Comparison of ENCODE assay signal across 10 mouse cellular contexts in genomic region chr13:73536824-73537223, GRCm38 (mm10). TPM values are rescaled to one million over a fixed set of nuclear protein-coding genes. Genes with fewer than 3 reads are reported as not detected.
A peak's percentile ranks its signal among the peaks of the same experiment; 100 is the strongest.
DNase-seq lines count a peak whose midpoint lies in the region; ATAC-seq and TF ChIP-seq lines count a peak whose summit lies in the region.
"Had no signal": no experiment of that assay in that cellular context is flagged by ENCODE, and none has a peak within 500 bp of the region (broad histone marks: within the 10 kb centered on the region; RNA-seq: fewer than 3 reads in every experiment).

No protein-coding gene starts in this region.

- H3K4me1 ChIP-seq in kidney, adult 2 months (ENCODE audit: control insufficient read depth, insufficient read depth, low read length), result no peaks in the 10 kb centered on the region
- no peaks in the 10 kb centered on the region for H3K4me1 ChIP-seq in cortical plate, adult 2 months (ENCODE audit: control insufficient read depth, insufficient read depth, low read length)
- H3K4me1 ChIP-seq in hindbrain, postnatal 0 days (ENCODE audit: insufficient read depth, low read length), result 0 out of 2 replicates have a peak, but pooled peaks cover 7% of the 10 kb centered on the region
- H3K4me1 ChIP-seq in midbrain, embryonic 15.5 days, result peaks cover 12% of the 10 kb centered on the region

- peak overlapping the region; percentile 85 for H3K4me2 ChIP-seq in hindbrain, postnatal 0 days (ENCODE audit: low read depth, low read length)
- H3K4me2 ChIP-seq in midbrain, embryonic 15.5 days, result peak overlapping the region; percentile 91

- peak overlapping the region; percentile 25; the same call in 1 of the 2 replicates for H3K4me3 ChIP-seq in kidney, adult 2 months (ENCODE audit: insufficient read depth, low read depth, low read length)
- peak overlapping the region; percentile 12; the same call in 1 of the 2 replicates for H3K4me3 ChIP-seq in cortical plate, adult 2 months (ENCODE audit: insufficient read depth, low read length)
- peak overlapping the region; percentile 46 for H3K4me3 ChIP-seq in hindbrain, postnatal 0 days (ENCODE audit: low read length)
- H3K4me3 ChIP-seq in midbrain, embryonic 15.5 days, result peak overlapping the region; percentile 46

- DNase-seq in kidney, adult 2 months, result no peak
- no peak for DNase-seq in kidney, postnatal 25 days
- DNase-seq in hindbrain, postnatal 0 days (ENCODE audit: low spot score), result no peak
- no peak for DNase-seq in urinary bladder, postnatal 25 days (ENCODE audit: low spot score)
- no peak for DNase-seq in gastrocnemius, postnatal 10 days
- DNase-seq in thymus, postnatal 25 days, result no peak
- DNase-seq: layer of hippocampus, postnatal 36 days; right cerebral cortex, postnatal 14 days had no signal

- no peak for TF ChIP-seq POLR2A in kidney, adult 2 months (IDR thresholded peaks at IDR 0.05; ENCODE audit: low read depth, low read length)
- no peak for TF ChIP-seq POLR2A in cortical plate, adult 2 months (IDR thresholded peaks at IDR 0.05; ENCODE audit: extremely low read depth, insufficient read depth, low read length)

- no peaks in the 10 kb centered on the region for H3K9me3 ChIP-seq in hindbrain, postnatal 0 days (ENCODE audit: low read length)
- no peaks in the 10 kb centered on the region for H3K9me3 ChIP-seq in midbrain, embryonic 15.5 days

- H3K36me3 ChIP-seq in kidney, adult 2 months (ENCODE audit: control insufficient read depth, insufficient read depth, low read length), result no peaks in the 10 kb centered on the region
- H3K36me3 ChIP-seq in hindbrain, postnatal 0 days (ENCODE audit: insufficient read depth, low read length), result no peaks in the 10 kb centered on the region
- no peaks in the 10 kb centered on the region for H3K36me3 ChIP-seq in midbrain, embryonic 15.5 days (replicated peaks)

- no peak overlapping the region for H3K27ac ChIP-seq in kidney, adult 2 months (ENCODE audit: insufficient read depth, low read depth, low read length)
- no peak overlapping the region for H3K27ac ChIP-seq in cortical plate, adult 2 months (ENCODE audit: insufficient read depth, low read length)
- no peak overlapping the region for H3K27ac ChIP-seq in hindbrain, postnatal 0 days
- H3K27ac ChIP-seq in midbrain, embryonic 15.5 days, result no peak overlapping the region

- WGBS in kidney, adult 2 months, result 13% methylated on average over 13 of the region's 13 CpGs
- WGBS in hindbrain, postnatal 0 days, result 16% methylated on average over 13 of the region's 13 CpGs
- 15% methylated on average over 13 of the region's 13 CpGs for WGBS in midbrain, embryonic 15.5 days

- H3K27me3 ChIP-seq in kidney, adult 2 months (replicated peaks; ENCODE audit: control insufficient read depth, insufficient read depth, low read length), result no peaks in the 10 kb centered on the region
- H3K27me3 ChIP-seq in hindbrain, postnatal 0 days (ENCODE audit: insufficient read depth, low read length), result peaks cover 26% of the 10 kb centered on the region
- peaks cover 40% of the 10 kb centered on the region for H3K27me3 ChIP-seq in midbrain, embryonic 15.5 days (replicated peaks)

- no peak for ATAC-seq in hindbrain, postnatal 0 days
- 0 out of 2 replicates have a peak, but pooled peaks have one; percentile 30 for ATAC-seq in midbrain, embryonic 15.5 days (replicated peaks)

- peak overlapping the region; percentile 35; the same call in 1 of the 2 replicates for H3K9ac ChIP-seq in hindbrain, postnatal 0 days (replicated peaks; ENCODE audit: low read length)
- peak overlapping the region; percentile 31; the same call in 1 of the 2 replicates for H3K9ac ChIP-seq in midbrain, embryonic 15.5 days

- TF ChIP-seq CTCF in kidney, adult 2 months (conservative IDR thresholded peaks at IDR 0.05; ENCODE audit: insufficient read depth, insufficient read length, low read depth, low read length), result no peak
- no peak for TF ChIP-seq CTCF in cortical plate, adult 2 months (IDR thresholded peaks at IDR 0.05; ENCODE audit: extremely low read depth, insufficient read depth, low read length)
- TF ChIP-seq CTCF in hindbrain, postnatal 0 days (IDR thresholded peaks at IDR 0.05; ENCODE audit: low read depth), result no peak

RNA-seq across cellular contexts. Expression of gene Slc6a3, which starts 0.3 kb away (rescaled TPM):
- 0.05 and 0.06 TPM in 2 replicates for polyA plus RNA-seq in kidney, adult 2 months (2012; rRNA removed)
- 0.04 and 0.08 TPM in 2 replicates for polyA plus RNA-seq in cortical plate, adult 2 months (2012; rRNA removed)
- total RNA-seq in hindbrain, postnatal 0 days (2014; rRNA removed), result 5.7 and 8.5 TPM in 2 replicates
- polyA plus RNA-seq in hindbrain, postnatal 0 days (2015; fragmentation: Nextera tagmentation; extraction: Ambion mirVana), result 0.51 and 0.79 TPM in 2 replicates
- 10.9 and 13.3 TPM in 2 replicates for polyA plus RNA-seq in midbrain, embryonic 15.5 days (2015; fragmentation: Nextera tagmentation; extraction: Ambion mirVana)
- total RNA-seq in gastrocnemius, postnatal 10 days (2021), result not detected
